Mouse (Mus musculus) embryo, embryonic 10.5 days (tissue): ENCODE data around the gene Zfp810.
"Not testable (repeated sequence)": the region's sequence is repeated elsewhere in the genome, so short reads cannot be mapped to it uniquely, and the experiment has no call there.

Source experiments
- DNase-seq: peaks from one replicate; pipeline ENCODE4 v3.0.0-alpha.2; 2015; ENCODE audit warnings: low spot score

Gene Zfp810

DNA sequence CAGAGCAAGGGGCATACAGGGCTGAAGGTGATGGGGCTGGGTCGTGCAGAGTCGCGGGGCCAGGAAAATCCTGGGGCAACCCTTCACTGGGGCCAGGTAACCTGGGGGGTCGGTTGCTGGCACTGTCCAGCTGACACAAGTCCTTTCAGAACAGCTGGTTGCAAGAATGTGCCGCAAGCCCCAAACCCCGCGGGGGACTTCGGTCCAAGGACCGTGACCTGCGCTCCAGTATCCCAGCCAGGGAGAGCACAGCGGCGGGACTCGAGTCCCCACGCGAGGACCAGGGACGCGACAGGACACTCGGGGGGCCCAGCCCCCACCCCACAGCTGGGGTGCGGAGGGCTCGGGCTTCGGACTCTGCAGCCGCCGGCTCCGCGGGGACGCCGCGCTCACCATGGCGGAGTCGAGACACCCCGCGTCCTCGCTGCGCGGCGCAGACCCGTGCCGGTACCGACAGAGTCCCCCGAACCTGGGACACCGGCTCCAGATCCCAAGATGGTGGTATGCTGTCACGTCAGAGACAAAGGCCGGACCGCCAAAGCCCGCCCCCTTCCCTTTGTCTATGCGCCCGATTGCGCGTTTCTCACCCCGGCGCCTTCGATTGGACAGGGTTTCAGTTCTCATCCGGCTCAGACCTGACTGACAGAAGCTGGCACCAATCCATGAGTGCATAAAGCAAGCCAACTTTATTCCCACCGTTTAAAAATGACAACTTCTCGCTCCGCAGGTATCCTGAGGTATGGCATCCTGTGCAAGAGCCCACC is at the start of gene Zfp810:
Gene Zfp810 (minus strand): TSS at position 493 of the 764 bp plus-strand sequence.
- DNase-seq = peak; percentile 98

DNA sequence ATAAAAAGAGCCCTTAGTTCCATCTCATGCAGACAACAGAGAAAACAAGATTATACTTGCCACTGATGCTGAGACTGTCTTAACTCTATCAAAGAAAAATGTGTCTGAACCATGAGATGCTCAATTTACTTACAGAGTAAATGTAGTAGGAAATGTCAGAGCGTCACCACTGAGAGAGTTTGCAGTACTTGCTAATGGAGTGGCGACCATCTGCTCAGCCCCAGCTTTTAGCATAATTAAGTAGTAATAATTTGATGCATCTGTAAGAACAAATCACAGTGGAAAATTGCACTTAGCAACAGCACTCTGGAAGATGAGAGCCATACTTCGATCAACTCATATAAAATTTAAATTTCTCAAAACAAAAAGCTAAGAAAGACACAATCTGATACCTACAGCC is 48.5 kb upstream of the Zfp810 start:
- no peak for DNase-seq

GRCm38 (mm10) chr9:22353901-22354300 is 46.5 kb upstream of the Zfp810 start:
- no peak for DNase-seq

DNA sequence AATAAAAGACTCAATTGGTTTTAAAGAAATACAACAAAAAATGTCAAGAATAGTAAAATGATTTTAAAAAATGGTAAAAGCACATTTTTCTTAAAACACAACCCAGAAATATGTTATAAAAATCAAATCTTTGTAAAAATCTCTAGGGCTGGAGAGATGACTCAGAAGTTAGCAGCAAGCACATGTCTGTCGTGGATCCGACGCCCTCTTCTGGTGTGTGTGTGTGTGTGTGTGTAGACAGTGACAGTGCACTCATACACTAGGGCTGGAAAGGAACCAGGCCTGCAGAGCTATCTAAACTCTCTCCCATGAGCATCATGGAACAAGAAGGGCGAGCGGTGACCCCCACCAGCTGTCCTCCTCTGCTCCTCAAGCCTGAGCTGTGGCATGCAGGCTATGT is 46.0 kb upstream of the Zfp810 start:
- no peak for DNase-seq

GRCm38 (mm10) chr9:22340331-22340730 is 32.9 kb upstream of the Zfp810 start:
- no peak for DNase-seq

DNA sequence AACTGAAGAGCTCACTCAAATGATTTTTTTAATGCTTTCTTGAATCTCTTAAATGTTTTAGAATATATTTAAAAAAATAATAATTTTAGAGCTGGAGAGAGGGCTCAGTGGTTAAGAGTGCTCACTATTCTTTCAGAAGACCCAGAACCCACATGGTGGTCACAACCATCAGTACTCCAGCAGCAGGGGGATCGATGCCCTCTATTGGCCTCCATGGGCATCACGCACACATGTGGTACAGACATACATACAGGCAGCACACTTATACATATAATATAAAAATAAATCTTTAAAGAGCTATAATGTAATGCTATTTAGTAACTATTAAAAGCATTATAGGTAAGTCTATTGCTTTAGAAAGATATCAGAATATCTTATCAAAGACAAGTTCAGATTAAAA is 29.8 kb upstream of the Zfp810 start:
- no peak for DNase-seq

GRCm38 (mm10) chr9:22327475-22328387 is 20.3 kb upstream of the Zfp810 start:
- DNase-seq = peak; percentile 94

- no peak for DNase-seq
Observed at GRCm38 (mm10) chr9:22327099-22327474, 19.6 kb upstream of the Zfp810 start.

- DNase-seq = no peak
Observed at GRCm38 (mm10) chr9:22324579-22324978, 17.1 kb upstream of the Zfp810 start.

- DNase-seq = no peak
Observed at GRCm38 (mm10) chr9:22322381-22323211, 15.1 kb upstream of the Zfp810 start.

- DNase-seq = no peak
Observed at GRCm38 (mm10) chr9:22319109-22319508, 11.7 kb upstream of the Zfp810 start.

GRCm38 (mm10) chr9:22316047-22316446 is 8.6 kb upstream of the Zfp810 start:
- not testable (repeated sequence) for DNase-seq

- DNase-seq = no peak
Observed at GRCm38 (mm10) chr9:22314066-22314465, 6.6 kb upstream of the Zfp810 start.

DNA sequence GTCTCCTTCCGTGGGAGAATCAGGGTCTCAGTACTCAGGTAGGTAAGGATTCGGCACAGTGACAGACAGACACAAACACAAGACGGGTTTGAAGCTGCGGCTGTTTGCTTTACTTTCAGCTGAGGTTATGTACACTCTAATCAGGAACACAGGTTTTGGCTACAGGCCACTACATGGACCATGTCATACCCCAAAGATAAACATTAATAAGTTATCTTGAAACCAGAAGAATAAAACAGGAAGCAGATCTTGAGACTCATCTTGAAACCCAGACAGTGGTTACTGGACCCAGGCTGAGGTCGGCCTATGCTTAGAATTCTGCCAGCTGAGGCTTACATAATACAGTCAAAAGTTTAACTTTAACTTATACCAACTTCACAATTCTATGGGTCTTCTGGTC is 5.8 kb upstream of the Zfp810 start:
- DNase-seq = no peak

- no peak for DNase-seq
Observed at GRCm38 (mm10) chr9:22309651-22310050, 2.2 kb upstream of the Zfp810 start.

DNA sequence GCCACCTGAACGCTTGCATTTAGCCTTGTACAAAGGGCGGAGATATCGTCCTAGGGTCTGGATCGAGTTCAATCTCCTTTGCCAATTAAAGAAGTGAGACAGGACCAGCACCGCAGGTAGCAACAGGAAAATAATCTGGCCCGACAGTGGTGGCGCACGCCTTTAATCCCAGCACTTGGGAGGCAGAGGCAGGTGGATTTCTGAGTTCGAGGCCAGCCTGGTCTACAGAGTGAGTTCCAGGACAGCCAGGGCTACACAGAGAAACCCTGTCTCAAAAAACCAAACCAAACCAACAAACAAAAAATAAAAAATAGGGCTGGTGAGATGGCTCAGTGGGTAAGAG is 443 bp upstream of the Zfp810 start:
- DNase-seq = not testable (repeated sequence)

DNA sequence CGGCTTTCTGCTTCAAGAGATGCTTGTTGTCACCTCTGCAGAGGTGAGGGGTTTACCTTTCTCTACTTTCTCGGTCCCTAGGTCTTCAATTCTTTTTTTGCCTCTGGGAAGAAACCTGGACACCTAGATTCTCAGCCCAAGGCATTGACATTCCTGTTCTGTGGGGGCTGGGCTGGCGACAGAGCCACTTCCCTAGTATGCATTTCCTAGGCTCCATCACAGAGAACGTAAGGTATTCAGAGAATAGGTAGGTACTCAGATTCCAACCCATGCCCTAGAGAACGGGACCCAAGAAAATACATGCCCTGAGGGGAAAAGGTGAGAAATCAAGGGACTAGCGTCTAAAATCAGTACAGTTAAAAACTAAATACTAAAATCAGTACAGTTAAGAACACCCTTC is 722 bp downstream of the Zfp810 start:
- peak; percentile 51 for DNase-seq

GRCm38 (mm10) chr9:22302199-22302598 is 5.2 kb downstream of the Zfp810 start:
- no peak for DNase-seq

GRCm38 (mm10) chr9:22278733-22279132 is 28.7 kb downstream of the Zfp810 start:
- peak; percentile 2 for DNase-seq

GRCm38 (mm10) chr9:22268886-22269285 is 38.6 kb downstream of the Zfp810 start:
- no peak for DNase-seq

DNA sequence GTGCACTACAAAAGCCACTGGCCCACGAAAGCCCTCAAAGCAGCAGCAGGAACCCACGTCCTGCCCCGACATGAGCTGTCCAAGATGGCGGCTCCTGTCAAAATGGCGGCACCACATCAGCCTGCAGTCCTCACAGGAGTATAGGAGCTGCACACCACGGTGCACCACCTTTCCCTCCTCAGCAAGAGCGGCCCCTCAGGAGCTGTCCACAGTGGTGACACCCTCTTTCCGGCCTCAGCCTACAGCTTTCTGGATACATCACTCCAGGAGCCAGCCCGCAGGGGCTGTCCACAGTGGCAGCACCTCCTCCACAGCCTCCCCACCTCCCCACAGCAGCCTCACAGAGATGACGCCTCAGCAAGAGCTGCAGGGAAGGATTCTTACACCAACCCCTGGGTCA is 44.8 kb downstream of the Zfp810 start:
- DNase-seq = no peak

DNA sequence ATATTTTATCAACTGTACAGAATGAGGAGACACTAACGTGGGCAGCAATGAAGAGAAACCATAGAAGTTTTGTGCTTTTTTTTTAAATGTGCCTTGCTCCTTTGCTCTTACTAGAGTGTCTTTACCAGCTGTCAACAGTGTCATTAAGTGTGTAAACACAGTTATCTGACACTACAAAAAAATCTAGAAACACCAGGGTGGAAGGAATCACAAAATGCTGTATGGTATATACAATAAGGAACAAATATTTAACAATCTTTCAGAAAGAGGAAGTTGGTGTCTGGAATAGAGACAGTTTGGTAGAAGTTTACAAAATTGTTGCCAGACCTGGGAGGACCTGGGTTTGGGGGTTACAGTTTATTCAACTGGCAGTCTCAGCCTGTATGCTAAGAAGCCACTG is 45.9 kb downstream of the Zfp810 start:
- no peak for DNase-seq

DNA sequence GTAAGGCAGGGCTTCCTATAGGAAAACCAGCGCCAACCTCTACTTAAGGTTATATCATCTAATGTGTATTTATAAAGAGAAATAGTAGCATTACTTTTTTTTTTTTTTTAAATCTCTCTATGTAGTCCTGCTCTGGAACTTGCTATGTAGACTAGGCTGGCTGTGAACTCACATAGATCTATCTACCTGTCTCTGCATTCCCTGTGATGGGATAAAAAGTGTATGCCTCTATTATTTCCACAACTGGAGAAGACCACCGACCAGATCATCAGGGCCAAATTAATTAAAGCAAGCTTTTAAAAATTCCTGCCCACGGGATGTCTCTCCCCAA is 47.4 kb downstream of the Zfp810 start:
- no peak for DNase-seq
